Mouse (Mus musculus) forebrain, embryonic 15.5 days (tissue): ENCODE results near the gene Btbd11. TPM values are rescaled to one million over a fixed set of nuclear protein-coding genes. Genes with fewer than 3 reads are reported as not detected.

Experiments
- ATAC-seq: fragments of 200-750 bp; cut with Nextera tagmentation; replicated peaks from 2 replicates; pipeline ENCODE4 v1.8.0; 2017; ENCODE audit warnings: mild to moderate bottlenecking, moderate TSS enrichment, moderate library complexity
- H3K27ac ChIP-seq: fragments of 300-500 bp; sonication (generic); replicated peaks from 2 replicates; pipeline ENCODE4 v1.5.1; 2015; ENCODE audit warnings: mild to moderate bottlenecking, inconsistent platforms
- H3K27me3 ChIP-seq: fragments of 300-500 bp; sonication (generic); 2 replicates; pipeline ENCODE4 v1.6.1; 2015; ENCODE audit warnings: inconsistent platforms
- H3K36me3 ChIP-seq: fragments of 300-500 bp; sonication (generic); 2 replicates; pipeline ENCODE4 v1.6.1; 2015; ENCODE audit warnings: mild to moderate bottlenecking, inconsistent platforms
- H3K4me1 ChIP-seq: fragments of 300-500 bp; sonication (generic); 2 replicates; pipeline ENCODE4 v1.6.1; 2015; ENCODE audit warnings: inconsistent platforms
- H3K4me2 ChIP-seq: fragments of 300-500 bp; sonication (generic); replicated peaks from 2 replicates; pipeline ENCODE4 v1.6.1; 2015; ENCODE audit warnings: mild to moderate bottlenecking, inconsistent platforms
- H3K4me3 ChIP-seq: fragments of 300-500 bp; sonication (generic); 2 replicates; pipeline ENCODE4 v1.5.1; 2015; ENCODE audit warnings: mild to moderate bottlenecking, inconsistent platforms
- H3K9ac ChIP-seq: fragments of 300-500 bp; sonication (generic); replicated peaks from 2 replicates; pipeline ENCODE4 v1.6.1; 2015; ENCODE audit warnings: mild to moderate bottlenecking, inconsistent platforms
- H3K9me3 ChIP-seq: fragments of 300-500 bp; sonication (generic); 2 replicates; pipeline ENCODE4 v1.6.1; 2016; ENCODE audit warnings: inconsistent platforms
- WGBS: fragments of 180-500 bp; shearing (Covaris S2); methylation state at CpG from one replicate; pipeline ENCODE4 v1.1.7; 2015; ENCODE audit warnings: mixed read lengths; 5-methylcytosine and 5-hydroxymethylcytosine counted together
- polyA plus RNA-seq: library from polyadenylated mRNA; unstranded; fragments of >200 nt; fragmentation: Nextera tagmentation; extraction: Ambion mirVana; gene quantifications from 2 replicates; pipeline ENCODE4 v1.2.1, GENCODE M21; 2015

Btbd11 gene
- polyA plus RNA-seq, 1 experiment from 2014 or later, result 12.8 TPM

DNA sequence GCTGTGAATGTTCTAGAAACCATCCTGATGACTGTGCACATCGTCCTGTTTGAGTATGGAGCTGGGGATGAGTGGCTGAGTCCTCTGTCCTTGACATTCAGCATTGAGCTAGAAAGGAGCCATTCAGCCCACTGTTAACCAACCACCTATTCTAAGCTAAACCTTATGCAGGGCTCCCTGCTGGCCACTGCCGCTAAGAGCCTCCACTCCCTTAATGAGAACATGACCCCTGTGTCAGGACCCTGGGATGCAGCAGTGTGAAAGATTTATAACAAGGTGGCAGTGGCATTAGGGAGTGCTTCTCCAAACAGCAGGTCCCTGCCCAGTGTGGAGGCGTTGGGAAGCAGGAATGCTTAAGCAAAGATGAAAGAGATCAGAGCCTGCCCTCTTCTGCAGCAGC, 123.7 kb downstream of the Btbd11 start:
- Histone ChIP-seq H3K4me1 (no peaks in the 10 kb centered on the region), H3K4me2 (no peak overlapping the region), H3K4me3 (no peak overlapping the region), H3K9me3 (no peaks in the 10 kb centered on the region), H3K27ac (no peak overlapping the region), H3K9ac (no peak overlapping the region), H3K36me3 (no peaks in the 10 kb centered on the region), H3K27me3 (no peaks in the 10 kb centered on the region)
- ATAC-seq, result no peak
- WGBS, result 11% methylated on average over 3 of the region's 3 CpGs

DNA sequence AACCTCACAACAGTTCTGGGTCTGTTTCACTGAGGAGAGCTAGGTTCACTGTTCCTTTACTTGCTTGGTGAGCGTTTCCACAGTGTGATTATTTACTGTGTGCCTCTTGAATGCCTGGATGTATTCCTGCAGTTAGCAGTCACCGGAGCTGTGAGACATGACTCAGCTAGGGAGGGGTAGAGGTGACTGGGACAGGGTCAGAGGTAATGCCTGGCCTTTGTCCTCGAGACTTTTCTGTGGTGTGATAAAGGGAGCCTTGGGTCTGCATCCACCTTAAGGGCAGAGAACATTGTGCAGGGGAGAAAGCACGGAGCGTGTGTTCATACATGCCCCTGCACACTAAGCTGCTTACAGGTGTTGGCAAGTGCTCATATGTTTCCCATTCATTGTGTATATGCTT, 126.2 kb downstream of the Btbd11 start:
- Histone ChIP-seq H3K9me3 (no peaks in the 10 kb centered on the region), H3K9ac (no peak overlapping the region), H3K36me3 (no peaks in the 10 kb centered on the region), H3K4me2 (no peak overlapping the region), H3K4me1 (no peaks in the 10 kb centered on the region), H3K4me3 (no peak overlapping the region), H3K27me3 (no peaks in the 10 kb centered on the region), H3K27ac (no peak overlapping the region)
- ATAC-seq, result no peak
- 79% methylated on average over 5 of the region's 5 CpGs for WGBS

DNA sequence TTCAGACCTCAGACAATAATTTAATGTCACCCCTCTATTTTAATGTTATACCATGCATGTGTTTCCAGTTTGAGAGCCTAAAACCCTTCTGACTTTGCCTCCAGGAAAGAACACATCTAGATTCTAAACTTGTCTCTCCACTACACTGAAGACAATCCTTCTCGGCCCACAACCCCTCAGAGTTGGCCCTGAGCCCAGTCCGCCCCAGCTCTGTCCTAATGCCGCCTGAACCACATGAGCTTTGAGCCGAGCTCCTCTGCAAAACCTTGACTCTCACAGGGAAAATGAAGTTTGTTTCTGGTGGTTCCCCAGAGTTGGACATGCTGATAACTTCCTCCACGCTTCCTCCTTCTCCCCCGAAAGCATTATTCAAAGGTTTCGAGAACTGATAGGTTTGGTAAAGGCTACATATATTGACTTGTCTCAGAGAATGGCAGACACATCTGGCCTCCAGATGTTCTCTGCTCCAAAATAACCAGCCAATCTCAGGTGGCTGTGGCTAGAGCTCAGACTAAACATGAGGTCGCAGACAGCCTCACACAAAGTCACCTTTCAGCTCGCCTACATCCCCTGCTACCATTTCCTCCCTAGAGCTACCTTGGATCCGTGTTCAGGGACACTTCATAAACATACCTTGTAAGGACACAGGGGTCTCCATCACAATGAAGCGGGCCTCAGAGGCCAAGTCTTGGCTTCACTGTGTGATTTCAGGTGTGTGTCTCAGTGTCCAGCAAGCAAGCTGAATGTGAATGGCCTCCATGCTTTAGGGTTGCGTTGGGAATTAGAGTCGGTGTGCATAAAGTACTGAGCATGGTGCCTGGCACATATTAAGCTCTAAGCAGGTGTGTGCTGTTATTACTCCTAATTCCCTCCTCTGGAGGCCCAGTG, 130.9 kb downstream of the Btbd11 start:
- Histone ChIP-seq H3K9me3 (no peaks in the 10 kb centered on the region), H3K4me3 (no peak overlapping the region), H3K27ac (no peak overlapping the region), H3K4me2 (no peak overlapping the region), H3K36me3 (no peaks in the 10 kb centered on the region), H3K9ac (no peak overlapping the region), H3K4me1 (no peaks in the 10 kb centered on the region), H3K27me3 (no peaks in the 10 kb centered on the region)
- no peak for ATAC-seq
- WGBS, result 71% methylated on average over 13 of the region's 13 CpGs

- no peaks in the 10 kb centered on the region for H3K27me3 ChIP-seq
- H3K9me3 ChIP-seq, result no peaks in the 10 kb centered on the region
- H3K27ac ChIP-seq, result no peak overlapping the region
- no peak overlapping the region for H3K4me2 ChIP-seq
- H3K4me1 ChIP-seq, result no peaks in the 10 kb centered on the region
- no peak overlapping the region for H3K9ac ChIP-seq
- WGBS, result 72% methylated on average over 6 of the region's 6 CpGs
- no peak for ATAC-seq
- no peak overlapping the region for H3K4me3 ChIP-seq
- H3K36me3 ChIP-seq, result no peaks in the 10 kb centered on the region
These were observed 131.4 kb downstream of the Btbd11 start for GRCm38 (mm10) chr10:85518111-85518409.

DNA sequence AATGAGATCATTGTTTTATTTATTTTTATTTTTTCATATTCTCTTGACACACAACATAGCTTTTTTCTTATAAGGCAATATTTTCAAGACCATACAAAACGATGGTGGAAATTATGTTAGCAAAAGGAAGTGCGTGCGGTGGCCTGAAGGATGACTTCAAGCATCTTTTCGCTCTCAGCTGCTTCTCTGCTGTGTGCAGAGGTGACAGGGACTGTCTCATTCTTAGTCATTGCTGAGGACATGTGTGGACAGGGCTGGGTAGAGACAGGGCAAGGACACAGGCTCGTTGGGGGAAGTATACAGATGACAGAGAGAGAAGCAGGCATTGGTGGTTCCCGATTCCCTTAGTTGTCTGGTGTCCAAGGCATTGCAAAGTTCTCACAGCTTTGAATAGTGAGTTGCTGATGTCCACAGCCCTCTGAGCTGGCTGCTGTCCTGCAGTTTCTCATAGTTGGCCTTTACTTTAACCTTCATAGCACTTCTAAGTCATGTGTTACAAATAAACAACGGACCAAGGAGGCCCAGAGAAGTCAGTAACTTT, 135.7 kb downstream of the Btbd11 start:
- no peak overlapping the region for H3K9ac ChIP-seq
- peaks cover 20% of the 10 kb centered on the region for H3K4me1 ChIP-seq
- H3K9me3 ChIP-seq, result no peaks in the 10 kb centered on the region
- no peak overlapping the region for H3K4me2 ChIP-seq
- 80% methylated on average over 7 of the region's 7 CpGs for WGBS
- H3K27me3 ChIP-seq, result no peaks in the 10 kb centered on the region
- no peak for ATAC-seq
- H3K4me3 ChIP-seq, result no peak overlapping the region
- no peak overlapping the region for H3K27ac ChIP-seq
- no peaks in the 10 kb centered on the region for H3K36me3 ChIP-seq

- Histone ChIP-seq H3K9me3 (no peaks in the 10 kb centered on the region), H3K9ac (no peak overlapping the region), H3K4me3 (no peak overlapping the region), H3K4me1 (peaks cover 20% of the 10 kb centered on the region), H3K27me3 (no peaks in the 10 kb centered on the region), H3K36me3 (no peaks in the 10 kb centered on the region), H3K27ac (no peak overlapping the region), H3K4me2 (no peak overlapping the region)
- peak; percentile 62 for ATAC-seq
- 19% methylated on average over 7 of the region's 7 CpGs for WGBS
These were observed 138.8 kb downstream of the Btbd11 start for GRCm38 (mm10) chr10:85525267-85526015.

GRCm38 (mm10) chr10:85526657-85527056, 140.0 kb downstream of the Btbd11 start:
- ATAC-seq, result no peak
- Histone ChIP-seq H3K4me2 (no peak overlapping the region), H3K27me3 (no peaks in the 10 kb centered on the region), H3K9me3 (no peaks in the 10 kb centered on the region), H3K9ac (no peak overlapping the region), H3K4me1 (peaks cover 20% of the 10 kb centered on the region), H3K27ac (no peak overlapping the region), H3K4me3 (no peak overlapping the region), H3K36me3 (no peaks in the 10 kb centered on the region)
- WGBS, result 49% methylated on average over 2 of the region's 2 CpGs

DNA sequence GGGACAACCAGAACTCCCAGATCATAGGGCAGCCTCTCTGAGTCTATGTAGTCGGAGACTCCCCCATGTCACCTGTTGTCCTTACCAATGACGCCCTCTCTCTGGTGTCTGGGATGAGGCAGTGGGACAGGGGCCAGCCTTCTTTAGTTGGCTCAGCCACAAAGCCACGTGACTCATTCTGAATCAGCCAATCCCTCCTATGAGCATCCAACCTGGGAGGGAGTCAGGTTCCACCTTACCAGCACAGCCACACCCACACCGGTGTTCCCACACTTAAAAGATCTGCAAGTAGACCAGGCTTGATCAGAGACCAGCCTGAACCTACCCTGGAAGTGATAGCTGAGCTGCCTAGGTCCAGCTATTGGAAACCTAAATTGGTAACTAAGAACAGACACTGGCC, 141.1 kb downstream of the Btbd11 start:
- no peak overlapping the region for H3K4me2 ChIP-seq
- no peaks in the 10 kb centered on the region for H3K36me3 ChIP-seq
- ATAC-seq, result no peak
- H3K27me3 ChIP-seq, result no peaks in the 10 kb centered on the region
- no peaks in the 10 kb centered on the region for H3K9me3 ChIP-seq
- H3K4me1 ChIP-seq, result peaks cover 20% of the 10 kb centered on the region
- no peak overlapping the region for H3K27ac ChIP-seq
- WGBS, result 67% methylated on average over 4 of the region's 4 CpGs
- H3K9ac ChIP-seq, result no peak overlapping the region
- H3K4me3 ChIP-seq, result no peak overlapping the region

GRCm38 (mm10) chr10:85533192-85533710, 146.6 kb downstream of the Btbd11 start:
- peaks cover 6% of the 10 kb centered on the region for H3K4me1 ChIP-seq
- H3K27me3 ChIP-seq, result no peaks in the 10 kb centered on the region
- H3K9me3 ChIP-seq, result no peaks in the 10 kb centered on the region
- no peak overlapping the region for H3K4me2 ChIP-seq
- H3K36me3 ChIP-seq, result no peaks in the 10 kb centered on the region
- H3K9ac ChIP-seq, result no peak overlapping the region
- WGBS, result 23% methylated on average over 7 of the region's 7 CpGs
- peak; percentile 49 for ATAC-seq
- H3K4me3 ChIP-seq, result no peak overlapping the region
- H3K27ac ChIP-seq, result 0 out of 2 replicates have a peak overlapping the region, but pooled peaks have one; percentile 22

- Histone ChIP-seq H3K4me1 (peaks cover 26% of the 10 kb centered on the region), H3K27me3 (no peaks in the 10 kb centered on the region), H3K4me3 (no peak overlapping the region), H3K9me3 (no peaks in the 10 kb centered on the region), H3K4me2 (no peak overlapping the region), H3K27ac (no peak overlapping the region), H3K9ac (no peak overlapping the region), H3K36me3 (no peaks in the 10 kb centered on the region)
- WGBS, result 82% methylated on average over 11 of the region's 11 CpGs
- no peak for ATAC-seq
These were observed 151.6 kb downstream of the Btbd11 start for GRCm38 (mm10) chr10:85538051-85538753.

GRCm38 (mm10) chr10:85539510-85540120, 153.0 kb downstream of the Btbd11 start:
- Histone ChIP-seq H3K27ac (peak overlapping the region; percentile 61), H3K4me2 (no peak overlapping the region), H3K4me1 (peaks cover 22% of the 10 kb centered on the region), H3K27me3 (no peaks in the 10 kb centered on the region), H3K36me3 (no peaks in the 10 kb centered on the region), H3K9me3 (no peaks in the 10 kb centered on the region), H3K9ac (no peak overlapping the region), H3K4me3 (no peak overlapping the region)
- ATAC-seq, result peak; percentile 49
- WGBS, result 10% methylated on average over 8 of the region's 8 CpGs
